Mouse (Mus musculus) regulatory T cell (primary cell): ENCODE data around the gene Echdc3.

Experiments
- in situ Hi-C: fragments of 300-600 bp; cut with MboI, MseI; formaldehyde crosslinking; loops from one replicate; pipeline ENCODE4 v1.15.1; 2025; ENCODE audit warnings: high pct_unique_total_duplicates

The Echdc3 gene

GRCm38 (mm10) chr2:6226361-6227058 is 13.7 kb upstream of the Echdc3 start:
- in situ Hi-C loops = loop anchor here (10.0 kb wide), 1 partner anchor 68 kb away; no protein-coding TSS in a partner anchor

- in situ Hi-C loops = loop anchor here (10.0 kb wide), 1 partner anchor 75 kb away; no protein-coding TSS in a partner anchor
These were observed 7.4 kb upstream of the Echdc3 start for GRCm38 (mm10) chr2:6220141-6220805.

- in situ Hi-C loops = no loop called here
These were observed 508 bp downstream of the Echdc3 start for GRCm38 (mm10) chr2:6212327-6212723.

GRCm38 (mm10) chr2:6210840-6211239 is 2.0 kb downstream of the Echdc3 start:
- in situ Hi-C loops = no loop called here

GRCm38 (mm10) chr2:6209746-6210145 is 3.1 kb downstream of the Echdc3 start:
- in situ Hi-C loops = no loop called here

- in situ Hi-C loops = no loop called here
These were observed 3.7 kb downstream of the Echdc3 start for GRCm38 (mm10) chr2:6209116-6209515.

- in situ Hi-C loops = no loop called here
These were observed 5.1 kb downstream of the Echdc3 start for GRCm38 (mm10) chr2:6207736-6208135.

- in situ Hi-C loops = no loop called here
These were observed 16.4 kb downstream of the Echdc3 start for GRCm38 (mm10) chr2:6196363-6196973.

GRCm38 (mm10) chr2:6195468-6196239 is 17.2 kb downstream of the Echdc3 start:
- in situ Hi-C loops = no loop called here

- in situ Hi-C loops = no loop called here
These were observed 18.3 kb downstream of the Echdc3 start for GRCm38 (mm10) chr2:6194497-6194896.

- in situ Hi-C loops = no loop called here
These were observed 19.3 kb downstream of the Echdc3 start for GRCm38 (mm10) chr2:6193591-6193973.

- in situ Hi-C loops = no loop called here
These were observed 19.8 kb downstream of the Echdc3 start for GRCm38 (mm10) chr2:6192820-6193590.

GRCm38 (mm10) chr2:6190036-6190435 is 22.8 kb downstream of the Echdc3 start:
- in situ Hi-C loops = no loop called here

- in situ Hi-C loops = no loop called here
These were observed 23.2 kb downstream of the Echdc3 start for GRCm38 (mm10) chr2:6189675-6189998.

- in situ Hi-C loops = no loop called here
These were observed 23.8 kb downstream of the Echdc3 start for GRCm38 (mm10) chr2:6188891-6189674.

- in situ Hi-C loops = no loop called here
These were observed 25.4 kb downstream of the Echdc3 start for GRCm38 (mm10) chr2:6187418-6187817.

- in situ Hi-C loops = no loop called here
These were observed 25.9 kb downstream of the Echdc3 start for GRCm38 (mm10) chr2:6186913-6187312.

- in situ Hi-C loops = no loop called here
These were observed 33.1 kb downstream of the Echdc3 start for GRCm38 (mm10) chr2:6179749-6180117.

GRCm38 (mm10) chr2:6178901-6179748 is 33.7 kb downstream of the Echdc3 start:
- in situ Hi-C loops = no loop called here

GRCm38 (mm10) chr2:6173013-6173412 is 39.8 kb downstream of the Echdc3 start:
- in situ Hi-C loops = no loop called here
